Mouse (Mus musculus) adrenal gland, postnatal 14 days (tissue): ENCODE measurements around the gene Ky. TPM values are rescaled to one million over a fixed set of nuclear protein-coding genes. Genes with fewer than 3 reads are reported as not detected.

Experiments
- DNase-seq: peaks from one replicate; pipeline ENCODE4 v3.0.0; 2021; ENCODE audit warnings: mixed read lengths
- long read RNA-seq, 2 experiments: library from polyadenylated mRNA; stranded (forward); transcript quantifications; one replicate each; pipeline ENCODE4 v2.0.0; 2021
- total RNA-seq: library from RNA; stranded (reverse); gene quantifications from 2 replicates; pipeline ENCODE4 v1.2.3, GENCODE M21; 2021

Gene Ky
- 0.44 and 0.71 TPM in 2 replicates for total RNA-seq
- long read RNA-seq, experiment 1, full-length matches to known transcripts: 1 of 1 reads
- long read RNA-seq, experiment 1, partial matches to known transcripts: 0 of 1 reads
- long read RNA-seq, experiment 1, other reads (novel, unspliced or antisense): 0 of 1 reads
- long read RNA-seq, experiment 2: 0 reads

GRCm38 (mm10) chr9:102505700-102506585 is at the start of gene Ky:
Gene Ky (plus strand): TSS chr9:102505750.
- peak; percentile 54 for DNase-seq

- no peak for DNase-seq
Observed at GRCm38 (mm10) chr9:102462251-102462650, 43.3 kb upstream of the Ky start.

GRCm38 (mm10) chr9:102465044-102465443 is 40.5 kb upstream of the Ky start:
- DNase-seq: no peak

GRCm38 (mm10) chr9:102465726-102466125 is 39.8 kb upstream of the Ky start:
- no peak for DNase-seq

- DNase-seq: no peak
Observed at GRCm38 (mm10) chr9:102470076-102470819, 35.3 kb upstream of the Ky start.

GRCm38 (mm10) chr9:102477767-102478450 is 27.6 kb upstream of the Ky start:
- DNase-seq: no peak

- DNase-seq: no peak
Observed at GRCm38 (mm10) chr9:102478451-102478835, 27.1 kb upstream of the Ky start.

GRCm38 (mm10) chr9:102479022-102479421 is 26.5 kb upstream of the Ky start:
- DNase-seq: peak; percentile 79

GRCm38 (mm10) chr9:102492031-102492795 is 13.3 kb upstream of the Ky start:
- peak; percentile 16 for DNase-seq

GRCm38 (mm10) chr9:102493044-102493443 is 12.5 kb upstream of the Ky start:
- peak; percentile 65 for DNase-seq

GRCm38 (mm10) chr9:102493916-102494315 is 11.6 kb upstream of the Ky start:
- no peak for DNase-seq

GRCm38 (mm10) chr9:102494454-102494853 is 11.1 kb upstream of the Ky start:
- no peak for DNase-seq

- no peak for DNase-seq
Observed at GRCm38 (mm10) chr9:102495266-102495665, 10.3 kb upstream of the Ky start.

- DNase-seq: no peak
Observed at GRCm38 (mm10) chr9:102496481-102497041, 9.0 kb upstream of the Ky start.

- DNase-seq: peak; percentile 70
Observed at GRCm38 (mm10) chr9:102497089-102497690, 8.4 kb upstream of the Ky start.

- peak; percentile 65 for DNase-seq
Observed at GRCm38 (mm10) chr9:102497833-102498430, 7.6 kb upstream of the Ky start.

GRCm38 (mm10) chr9:102498701-102499100 is 6.8 kb upstream of the Ky start:
- DNase-seq: no peak

GRCm38 (mm10) chr9:102499266-102499665 is 6.3 kb upstream of the Ky start:
- no peak for DNase-seq

- DNase-seq: no peak
Observed at GRCm38 (mm10) chr9:102499746-102500145, 5.8 kb upstream of the Ky start.

- no peak for DNase-seq
Observed at GRCm38 (mm10) chr9:102501113-102501512, 4.4 kb upstream of the Ky start.
